ENCODE assay signal across 13 mouse cellular contexts in the genomic region with DNA sequence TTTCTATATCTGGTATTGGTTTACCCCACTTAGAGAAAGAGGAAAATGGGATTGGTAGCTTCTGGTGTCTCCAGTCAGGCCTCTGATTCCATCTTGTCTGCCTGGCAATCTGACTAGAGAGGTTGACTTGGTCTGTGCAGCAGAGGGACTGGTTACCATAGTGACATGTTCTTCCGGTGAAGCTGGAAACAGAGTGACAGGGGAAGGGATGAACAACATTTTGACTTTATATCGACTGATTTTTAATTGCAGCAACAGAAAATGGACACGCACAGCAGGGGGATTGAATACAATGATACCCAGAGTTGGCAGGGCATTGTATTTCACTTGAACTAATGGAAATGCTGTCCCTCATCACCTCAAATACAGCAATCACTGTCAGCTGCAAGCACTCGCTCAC. TPM values are rescaled to one million over a fixed set of nuclear protein-coding genes. Genes with fewer than 3 reads are reported as not detected.
DNase-seq lines count a peak whose midpoint lies in the region; ATAC-seq and TF ChIP-seq lines count a peak whose summit lies in the region.
"Had no signal": no experiment of that assay in that cellular context is flagged by ENCODE, and none has a peak within 500 bp of the region (broad histone marks: within the 10 kb centered on the region; RNA-seq: fewer than 3 reads in every experiment).

No protein-coding gene starts in this region.

- peak overlapping the region; percentile 81 for H3K4me3 ChIP-seq in hindbrain, embryonic 15.5 days
- peak overlapping the region; percentile 86 for H3K4me3 ChIP-seq in midbrain, postnatal 0 days (ENCODE audit: low read depth, low read length)
- H3K4me3 ChIP-seq in lung, postnatal 0 days (ENCODE audit: low read depth, low read length): no peak overlapping the region
- H3K4me3 ChIP-seq in liver, postnatal 0 days (ENCODE audit: low read depth, low read length): no peak overlapping the region
- H3K4me3 ChIP-seq: liver, embryonic 13.5 days had no signal

- no peak for TF ChIP-seq EP300 in lung, postnatal 0 days (IDR thresholded peaks at IDR 0.05)
- TF ChIP-seq EP300 in liver, postnatal 0 days (IDR thresholded peaks at IDR 0.05; ENCODE audit: low read depth): no peak

- no peaks in the 10 kb centered on the region for H3K36me3 ChIP-seq in hindbrain, embryonic 15.5 days
- H3K36me3 ChIP-seq in midbrain, postnatal 0 days (ENCODE audit: insufficient read depth, low read length): no peaks in the 10 kb centered on the region
- no peaks in the 10 kb centered on the region for H3K36me3 ChIP-seq in lung, postnatal 0 days (ENCODE audit: insufficient read depth, low read length)
- no peaks in the 10 kb centered on the region for H3K36me3 ChIP-seq in liver, postnatal 0 days (replicated peaks; ENCODE audit: insufficient read depth, low read length)
- H3K36me3 ChIP-seq: liver, embryonic 13.5 days had no signal

- DNase-seq in frontal cortex, postnatal 10 days (ENCODE audit: low spot score in 2 of 2): peak; percentile 15 to 18
- DNase-seq in embryo, embryonic 9.5 days (ENCODE audit: extremely low spot score): peak; percentile 2
- peak; percentile 77 for DNase-seq in midbrain, postnatal 0 days (ENCODE audit: low spot score)
- DNase-seq in lung, postnatal 0 days (ENCODE audit: low spot score): no peak
- no peak for DNase-seq in liver, postnatal 0 days
- no peak for DNase-seq in heart, postnatal 14 days
- DNase-seq: kidney, adult 2 months; liver, embryonic 13.5 days had no signal

- H3K4me1 ChIP-seq in hindbrain, embryonic 15.5 days (replicated peaks): peaks cover 32% of the 10 kb centered on the region
- no peaks in the 10 kb centered on the region; the same call in 1 of the 2 replicates for H3K4me1 ChIP-seq in midbrain, postnatal 0 days (ENCODE audit: insufficient read depth, low read length)
- peaks cover 12% of the 10 kb centered on the region; the same call in 1 of the 2 replicates for H3K4me1 ChIP-seq in lung, postnatal 0 days (ENCODE audit: insufficient read depth, low read depth, low read length)
- peaks cover 15% of the 10 kb centered on the region for H3K4me1 ChIP-seq in liver, postnatal 0 days (ENCODE audit: insufficient read depth)

- 11% methylated on average over 4 of the region's 4 CpGs for WGBS in hindbrain, embryonic 15.5 days
- 15% methylated on average over 4 of the region's 4 CpGs for WGBS in midbrain, postnatal 0 days
- 47% methylated on average over 4 of the region's 4 CpGs for WGBS in lung, postnatal 0 days
- 57% methylated on average over 4 of the region's 4 CpGs for WGBS in liver, postnatal 0 days (ENCODE audit: insufficient replicate concordance)

- no peak for ATAC-seq in frontal cortex, adult (ENCODE audit: low TSS enrichment)
- no peak for ATAC-seq in hindbrain, embryonic 15.5 days (ENCODE audit: low FRiP score, low read depth)
- ATAC-seq in midbrain, postnatal 0 days (ENCODE audit: low FRiP score): no peak
- ATAC-seq in lung, postnatal 0 days: no peak
- ATAC-seq in liver, postnatal 0 days: no peak

- H3K27me3 ChIP-seq in hindbrain, embryonic 15.5 days: no peaks in the 10 kb centered on the region
- no peaks in the 10 kb centered on the region for H3K27me3 ChIP-seq in midbrain, postnatal 0 days (ENCODE audit: insufficient read depth, low read length)
- peaks cover 37% of the 10 kb centered on the region for H3K27me3 ChIP-seq in lung, postnatal 0 days (replicated peaks; ENCODE audit: insufficient read depth, low read length)
- H3K27me3 ChIP-seq in liver, postnatal 0 days (ENCODE audit: insufficient read depth, low read length): peaks cover 46% of the 10 kb centered on the region

- no peak; the same call in 1 of the 2 replicates for TF ChIP-seq CTCF in midbrain, postnatal 0 days (IDR thresholded peaks at IDR 0.05)
- TF ChIP-seq CTCF in lung, postnatal 0 days (IDR thresholded peaks at IDR 0.05): no peak
- TF ChIP-seq CTCF in liver, postnatal 0 days (IDR thresholded peaks at IDR 0.05; ENCODE audit: low read depth): no peak

- intact Hi-C loops in heart, postnatal 14 days (cut with DNase I): no loop called here

- no peaks in the 10 kb centered on the region for H3K9me3 ChIP-seq in hindbrain, embryonic 15.5 days
- no peaks in the 10 kb centered on the region for H3K9me3 ChIP-seq in midbrain, postnatal 0 days (ENCODE audit: low read length)
- H3K9me3 ChIP-seq in lung, postnatal 0 days (ENCODE audit: low read length): no peaks in the 10 kb centered on the region
- no peaks in the 10 kb centered on the region for H3K9me3 ChIP-seq in liver, postnatal 0 days (ENCODE audit: low read length)
- H3K9me3 ChIP-seq: liver, embryonic 13.5 days had no signal

- H3K9ac ChIP-seq in hindbrain, embryonic 15.5 days: peak overlapping the region; percentile 39
- peak overlapping the region; percentile 40 for H3K9ac ChIP-seq in midbrain, postnatal 0 days (replicated peaks; ENCODE audit: low read length, poor library complexity, severe bottlenecking)
- no peak overlapping the region for H3K9ac ChIP-seq in lung, postnatal 0 days (replicated peaks; ENCODE audit: low read depth)
- no peak overlapping the region for H3K9ac ChIP-seq in liver, postnatal 0 days (replicated peaks)
- H3K9ac ChIP-seq: liver, embryonic 13.5 days had no signal

- peak overlapping the region; percentile 28; the same call in 1 of the 2 replicates for H3K27ac ChIP-seq in hindbrain, embryonic 15.5 days (replicated peaks)
- H3K27ac ChIP-seq in midbrain, postnatal 0 days (ENCODE audit: low read depth, low read length): peak overlapping the region; percentile 2; the same call in 1 of the 2 replicates
- no peak overlapping the region for H3K27ac ChIP-seq in lung, postnatal 0 days (ENCODE audit: low read length)
- H3K27ac ChIP-seq in liver, postnatal 0 days (ENCODE audit: low read depth): no peak overlapping the region
- H3K27ac ChIP-seq: liver, embryonic 13.5 days had no signal

- H3K4me2 ChIP-seq in hindbrain, embryonic 15.5 days: peak overlapping the region; percentile 74
- H3K4me2 ChIP-seq in midbrain, postnatal 0 days (ENCODE audit: low read depth, low read length, poor library complexity, severe bottlenecking): peak overlapping the region; percentile 87
- H3K4me2 ChIP-seq in lung, postnatal 0 days (replicated peaks; ENCODE audit: low read depth, low read length): no peak overlapping the region
- no peak overlapping the region for H3K4me2 ChIP-seq in liver, postnatal 0 days (ENCODE audit: low read depth, low read length)
- H3K4me2 ChIP-seq: liver, embryonic 13.5 days had no signal

RNA-seq across cellular contexts. Expression of a gene that starts 2.1 kb away (rescaled TPM):
- polyA plus RNA-seq in hindbrain, embryonic 15.5 days (2015; fragmentation: Nextera tagmentation; extraction: Ambion mirVana): 32.7 and 33.1 TPM in 2 replicates
- total RNA-seq in midbrain, postnatal 0 days (2014; rRNA removed): 159 and 190 TPM in 2 replicates
- polyA plus RNA-seq in midbrain, postnatal 0 days (2015; fragmentation: Nextera tagmentation; extraction: Ambion mirVana): 27.3 and 31.3 TPM in 2 replicates
- polyA plus RNA-seq in lung, postnatal 0 days (2015; fragmentation: Nextera tagmentation; extraction: Ambion mirVana): 0.10 and 0.24 TPM in 2 replicates
- polyA plus RNA-seq in liver, postnatal 0 days (2015; fragmentation: Nextera tagmentation; extraction: Ambion mirVana): not detected in 2 replicates
- total RNA-seq in heart, postnatal 14 days (2021): under 1 TPM; 0.31 to 0.56 TPM
- total RNA-seq: common myeloid progenitor, adult 5-6 weeks; megakaryocyte, adult 5-6 weeks had no signal
- polyA plus RNA-seq: heart, embryonic 14.5 days; liver, embryonic 13.5 days had no signal

Comparison
In these comparisons a context has a peak if more than half of its experiments do, and no peak if none do; other contexts are left out.
1. DNase-seq: peak in frontal cortex, postnatal 10 days (2 of 2), embryo, embryonic 9.5 days (single experiment) and midbrain, postnatal 0 days (single experiment); none in lung, postnatal 0 days (single experiment), liver, postnatal 0 days (single experiment) and heart, postnatal 14 days (0 of 2).
2. H3K27ac ChIP-seq: peak in hindbrain, embryonic 15.5 days (single experiment) and midbrain, postnatal 0 days (single experiment); none in lung, postnatal 0 days (single experiment) and liver, postnatal 0 days (single experiment).
3. H3K4me2 ChIP-seq: peak in hindbrain, embryonic 15.5 days (single experiment) and midbrain, postnatal 0 days (single experiment); none in lung, postnatal 0 days (single experiment) and liver, postnatal 0 days (single experiment).
4. H3K4me3 ChIP-seq: peak in hindbrain, embryonic 15.5 days (single experiment) and midbrain, postnatal 0 days (single experiment); none in lung, postnatal 0 days (single experiment) and liver, postnatal 0 days (single experiment).
5. H3K9ac ChIP-seq: peak in hindbrain, embryonic 15.5 days (single experiment) and midbrain, postnatal 0 days (single experiment); none in lung, postnatal 0 days (single experiment) and liver, postnatal 0 days (single experiment).
6. RNA of a gene that starts 2.1 kb away (polyA plus RNA-seq): 32.7 to 33.1 TPM in hindbrain, embryonic 15.5 days and 27.3 to 31.3 TPM in midbrain, postnatal 0 days; 0.10 to 0.24 TPM in lung, postnatal 0 days and not detected in liver, postnatal 0 days; every median in the first group is over 10 times any median in the second.